Mouse (Mus musculus): ENCODE results near the gene Agrn. TPM values are rescaled to one million over a fixed set of nuclear protein-coding genes. Genes with fewer than 3 reads are reported as not detected.

Agrn gene
- total RNA-seq, 2 experiments from 2014 or later = 53.2 to 57.1 TPM

GRCm38 (mm10) chr4:156203001-156203412 lies 5.7 kb upstream of the Agrn start, which contains the start of gene AW011738:
Gene AW011738 (plus strand): TSS chr4:156203304.
- peak in 1 of 2 experiments; percentile 63 for DNase-seq (ENCODE audit: low spot score in 2 of 2)

GRCm38 (mm10) chr4:156202462-156202893 lies 5.2 kb upstream of the Agrn start:
- DNase-seq (ENCODE audit: low spot score in 2 of 2) = no peak

- DNase-seq (ENCODE audit: low spot score in 2 of 2) = no peak
These were observed 3.6 kb upstream of the Agrn start, which contains the start of gene Isg15 for GRCm38 (mm10) chr4:156200623-156201475. Gene Isg15 (minus strand): TSS chr4:156200818.

GRCm38 (mm10) chr4:156197829-156198205 lies 529 bp upstream of the Agrn start:
- peak; percentile 83 to 91 for DNase-seq (ENCODE audit: low spot score in 2 of 2)

GRCm38 (mm10) chr4:156195927-156196870 lies 1.1 kb downstream of the Agrn start:
- peak in 1 of 2 experiments; percentile 40 for DNase-seq (ENCODE audit: low spot score in 2 of 2)

- no peak for DNase-seq (ENCODE audit: low spot score in 2 of 2)
These were observed 2.9 kb downstream of the Agrn start for GRCm38 (mm10) chr4:156194346-156194745.

- DNase-seq (ENCODE audit: low spot score in 2 of 2) = no peak
These were observed 3.4 kb downstream of the Agrn start for GRCm38 (mm10) chr4:156193906-156194305.

GRCm38 (mm10) chr4:156193200-156193590 lies 4.1 kb downstream of the Agrn start:
- no peak for DNase-seq (ENCODE audit: low spot score in 2 of 2)

- DNase-seq (ENCODE audit: low spot score in 2 of 2) = no peak
These were observed 4.7 kb downstream of the Agrn start for GRCm38 (mm10) chr4:156192421-156193199.

GRCm38 (mm10) chr4:156188811-156189323 lies 8.4 kb downstream of the Agrn start:
- no peak for DNase-seq (ENCODE audit: low spot score in 2 of 2)

- no peak for DNase-seq (ENCODE audit: low spot score in 2 of 2)
These were observed 9.0 kb downstream of the Agrn start for GRCm38 (mm10) chr4:156188162-156188810.

GRCm38 (mm10) chr4:156185950-156186850 lies 11.1 kb downstream of the Agrn start:
- DNase-seq (ENCODE audit: low spot score in 2 of 2) = no peak

GRCm38 (mm10) chr4:156185456-156185949 lies 11.8 kb downstream of the Agrn start:
- DNase-seq (ENCODE audit: low spot score in 2 of 2) = no peak

- DNase-seq (ENCODE audit: low spot score in 2 of 2) = no peak
These were observed 12.9 kb downstream of the Agrn start for GRCm38 (mm10) chr4:156184291-156184954.

GRCm38 (mm10) chr4:156183747-156184146 lies 13.5 kb downstream of the Agrn start:
- DNase-seq (ENCODE audit: low spot score in 2 of 2) = no peak

- no peak for DNase-seq (ENCODE audit: low spot score in 2 of 2)
These were observed 19.7 kb downstream of the Agrn start for GRCm38 (mm10) chr4:156177630-156178029.

GRCm38 (mm10) chr4:156171828-156172227 lies 25.5 kb downstream of the Agrn start:
- no peak for DNase-seq (ENCODE audit: low spot score in 2 of 2)

- DNase-seq (ENCODE audit: low spot score in 2 of 2) = no peak
These were observed 28.2 kb downstream of the Agrn start for GRCm38 (mm10) chr4:156169129-156169528.

Measured in gastrocnemius, postnatal 4 days (tissue).